In genomic region chr7:111080876-111081275, GRCm38 (mm10) we compare ENCODE assay signal across 9 mouse cellular contexts. TPM values are rescaled to one million over a fixed set of nuclear protein-coding genes. Genes with fewer than 3 reads are reported as not detected.
A peak's percentile ranks its signal among the peaks of the same experiment; 100 is the strongest.
DNase-seq lines count a peak whose midpoint lies in the region; ATAC-seq and TF ChIP-seq lines count a peak whose summit lies in the region.
"Had no signal": no experiment of that assay in that cellular context is flagged by ENCODE, and none has a peak within 500 bp of the region (broad histone marks: within the 10 kb centered on the region; RNA-seq: fewer than 3 reads in every experiment).

No protein-coding gene starts in this region.

- no peak overlapping the region for H3K27ac ChIP-seq in lung, embryonic 14.5 days (ENCODE audit: low read depth)
- H3K27ac ChIP-seq in embryonic fibroblast, embryonic 13.5 days (ENCODE audit: insufficient read depth, low read length), result no peak overlapping the region
- no peak overlapping the region for H3K27ac ChIP-seq in limb, embryonic 12.5 days
- H3K27ac ChIP-seq in small intestine, adult 2 months (ENCODE audit: insufficient read depth, low read depth, low read length), result no peak overlapping the region

- H3K36me3 ChIP-seq in lung, embryonic 14.5 days (ENCODE audit: insufficient read depth), result peaks cover 61% of the 10 kb centered on the region
- H3K36me3 ChIP-seq in limb, embryonic 12.5 days, result peaks cover 56% of the 10 kb centered on the region
- peaks cover 49% of the 10 kb centered on the region for H3K36me3 ChIP-seq in small intestine, adult 2 months (ENCODE audit: control insufficient read depth, insufficient read depth, low read length)

- TF ChIP-seq CTCF in lung, embryonic 14.5 days (IDR thresholded peaks at IDR 0.05; ENCODE audit: low read depth), result no peak
- TF ChIP-seq CTCF in lung, adult 2 months (IDR thresholded peaks at IDR 0.05; ENCODE audit: insufficient read depth, low read length), result no peak
- TF ChIP-seq CTCF in embryonic fibroblast, embryonic 13.5 days (IDR thresholded peaks at IDR 0.05; ENCODE audit: borderline replicate concordance, insufficient read depth, low read length), result no peak
- TF ChIP-seq CTCF in small intestine, adult 2 months (IDR thresholded peaks at IDR 0.05; ENCODE audit: extremely low read depth, insufficient read length, insufficient replicate concordance, low read depth, low read length), result no peak

- ATAC-seq in lung, embryonic 14.5 days (ENCODE audit: insufficient read depth), result no peak
- ATAC-seq in limb, embryonic 12.5 days (ENCODE audit: insufficient number of reproducible peaks, insufficient read depth, low FRiP score, low TSS enrichment, low read depth), result no peak
- no peak for ATAC-seq in megakaryocyte progenitor cell, adult 5-6 weeks (replicated peaks; ENCODE audit: poor library complexity)

- peak overlapping the region; percentile 91 for H3K4me3 ChIP-seq in lung, embryonic 14.5 days (ENCODE audit: low read depth, low read length)
- H3K4me3 ChIP-seq in lung, adult 2 months (replicated peaks; ENCODE audit: extremely low read depth, low read depth, low read length), result no peak overlapping the region
- peak overlapping the region; percentile 94 for H3K4me3 ChIP-seq in embryonic fibroblast, embryonic 13.5 days (ENCODE audit: insufficient read depth, low read length)
- peak overlapping the region; percentile 98 for H3K4me3 ChIP-seq in limb, embryonic 12.5 days (replicated peaks)
- peak overlapping the region; percentile 60; the same call in 1 of the 2 replicates for H3K4me3 ChIP-seq in small intestine, adult 2 months (ENCODE audit: low read depth, low read length)

- WGBS in lung, embryonic 14.5 days, result 79% methylated on average over 3 of the region's 3 CpGs
- 57% methylated on average over 3 of the region's 3 CpGs for WGBS in lung, adult 2 months
- WGBS in limb, embryonic 12.5 days, result 93% methylated on average over 3 of the region's 3 CpGs
- WGBS in small intestine, adult 2 months, result 33% methylated on average over 3 of the region's 3 CpGs

- no peaks in the 10 kb centered on the region for H3K27me3 ChIP-seq in lung, embryonic 14.5 days (ENCODE audit: insufficient read depth, low read length)
- no peaks in the 10 kb centered on the region for H3K27me3 ChIP-seq in limb, embryonic 12.5 days
- no peaks in the 10 kb centered on the region for H3K27me3 ChIP-seq in small intestine, adult 2 months (ENCODE audit: control insufficient read depth, insufficient read depth, low read length)

- H3K9me3 ChIP-seq in lung, embryonic 14.5 days (ENCODE audit: low read depth, low read length), result no peaks in the 10 kb centered on the region
- H3K9me3 ChIP-seq in limb, embryonic 12.5 days, result no peaks in the 10 kb centered on the region

- H3K4me1 ChIP-seq in lung, embryonic 14.5 days (ENCODE audit: insufficient read depth), result peaks cover 7% of the 10 kb centered on the region; the same call in 1 of the 2 replicates
- peaks cover 10% of the 10 kb centered on the region for H3K4me1 ChIP-seq in lung, adult 2 months (ENCODE audit: control insufficient read depth, insufficient read depth, low read length)
- H3K4me1 ChIP-seq in embryonic fibroblast, embryonic 13.5 days (ENCODE audit: control insufficient read depth, insufficient read depth, low read length), result no peaks in the 10 kb centered on the region
- peaks cover 18% of the 10 kb centered on the region; the same call in 1 of the 2 replicates for H3K4me1 ChIP-seq in limb, embryonic 12.5 days (replicated peaks)
- H3K4me1 ChIP-seq in small intestine, adult 2 months (ENCODE audit: control insufficient read depth, insufficient read depth, insufficient read length, low read length), result no peaks in the 10 kb centered on the region; the same call in 1 of the 2 replicates

- H3K4me2 ChIP-seq in lung, embryonic 14.5 days, result peak overlapping the region; percentile 88
- peak overlapping the region; percentile 86 for H3K4me2 ChIP-seq in limb, embryonic 12.5 days

- H3K9ac ChIP-seq in lung, embryonic 14.5 days, result peak overlapping the region; percentile 100
- peak overlapping the region; percentile 100 for H3K9ac ChIP-seq in limb, embryonic 12.5 days (replicated peaks)

- DNase-seq in lung, embryonic 14.5 days, result no peak
- DNase-seq in lung, adult 2 months, result no peak
- DNase-seq in c-Kit-positive CD71-positive TER-119-positive erythroid progenitor cells, embryonic 14.5 days (ENCODE audit: low spot score), result no peak
- DNase-seq in left cerebral cortex, adult 9 months (ENCODE audit: low spot score in 2 of 2), result no peak
- DNase-seq: right cerebral cortex, postnatal 4 days had no signal

- no peak for TF ChIP-seq POLR2A in lung, adult 2 months (IDR thresholded peaks at IDR 0.05; ENCODE audit: borderline replicate concordance, extremely low read depth, low read depth, low read length)
- TF ChIP-seq POLR2A in embryonic fibroblast, embryonic 13.5 days (IDR thresholded peaks at IDR 0.05; ENCODE audit: low read depth, low read length), result no peak
- no peak for TF ChIP-seq POLR2A in small intestine, adult 2 months (IDR thresholded peaks at IDR 0.05; ENCODE audit: low read depth, low read length)

RNA-seq across cellular contexts. Expression of gene Eif4g2, which starts 2.0 kb away (rescaled TPM):
- polyA plus RNA-seq in lung, embryonic 14.5 days (2014; fragmentation: Nextera tagmentation; extraction: Ambion mirVana), result 1,010 and 1,058 TPM in 2 replicates
- polyA plus RNA-seq in lung, adult 2 months (2012; rRNA removed), result 54.4 and 88.3 TPM in 2 replicates
- polyA plus RNA-seq in embryonic fibroblast, embryonic 13.5 days (2011; ENCODE audit: insufficient read length, low read depth, missing spikeins), result 1,344 and 1,778 TPM in 2 replicates
- 1,066 and 1,105 TPM in 2 replicates for polyA plus RNA-seq in limb, embryonic 12.5 days (2016; fragmentation: Nextera tagmentation; extraction: Ambion mirVana)
- 17.3 and 28.7 TPM in 2 replicates for polyA plus RNA-seq in small intestine, adult 2 months (2012; rRNA removed)
- total RNA-seq in megakaryocyte progenitor cell, adult 5-6 weeks (2015), result 1,230 and 1,245 TPM in 2 replicates
- total RNA-seq in megakaryocyte progenitor cell, adult 5-6 weeks (2017), result 669 and 710 TPM in 2 replicates

RNA-seq across cellular contexts. Expression of gene Ctr9, which starts 52.1 kb away (rescaled TPM):
- 65.2 and 68.8 TPM in 2 replicates for polyA plus RNA-seq in lung, embryonic 14.5 days (2014; fragmentation: Nextera tagmentation; extraction: Ambion mirVana)
- polyA plus RNA-seq in lung, adult 2 months (2012; rRNA removed), result 6.9 and 9.1 TPM in 2 replicates
- 41.9 and 42.3 TPM in 2 replicates for polyA plus RNA-seq in embryonic fibroblast, embryonic 13.5 days (2011; ENCODE audit: insufficient read length, low read depth, missing spikeins)
- polyA plus RNA-seq in limb, embryonic 12.5 days (2016; fragmentation: Nextera tagmentation; extraction: Ambion mirVana), result 88.5 and 91.9 TPM in 2 replicates
- 2.3 and 3.9 TPM in 2 replicates for polyA plus RNA-seq in small intestine, adult 2 months (2012; rRNA removed)
- total RNA-seq in megakaryocyte progenitor cell, adult 5-6 weeks (2015), result 34.7 and 37.1 TPM in 2 replicates
- total RNA-seq in megakaryocyte progenitor cell, adult 5-6 weeks (2017), result 73.5 and 78.5 TPM in 2 replicates

Comparison
In these comparisons a context has a peak if more than half of its experiments do, and no peak if none do; other contexts are left out.
1. RNA of gene Eif4g2, which starts 2.0 kb away (polyA plus RNA-seq): 1,344 to 1,778 TPM in embryonic fibroblast, embryonic 13.5 days, 1,066 to 1,105 TPM in limb, embryonic 12.5 days and 1,010 to 1,058 TPM in lung, embryonic 14.5 days; 54.4 to 88.3 TPM in lung, adult 2 months and 17.3 to 28.7 TPM in small intestine, adult 2 months; every median in the first group is over 10 times any median in the second.